Mouse (Mus musculus): Measurements from ENCODE around the gene Nfib.

GRCm38 (mm10) chr4:82250355-82250659 lies 455.2 kb downstream of the Nfib start:
- no peak for TF ChIP-seq POLR2A (IDR thresholded peaks at IDR 0.05; ENCODE audit: control insufficient read depth, extremely low read depth, insufficient read depth, low read length, poor library complexity)
- no peak for TF ChIP-seq CTCF (IDR thresholded peaks at IDR 0.05; ENCODE audit: borderline replicate concordance, control insufficient read depth, extremely low read depth, insufficient read depth, low read length, poor library complexity)

Data from thymus, adult 2 months (tissue).